Mouse (Mus musculus): ENCODE data around the gene Gadd45gip1.
A peak's percentile ranks its signal among the peaks of the same experiment; 100 is the strongest.

Gene Gadd45gip1

GRCm38 (mm10) chr8:84831490-84831889 is at the start of gene Gadd45gip1:
TSS of gene Gadd45gip1 (plus strand) at chr8:84831522.
- DNase-seq = peak in 1 of 2 experiments; percentile 30

GRCm38 (mm10) chr8:84781686-84782505 is 49.4 kb upstream of the Gadd45gip1 start:
- peak; percentile 68 to 74 for DNase-seq

GRCm38 (mm10) chr8:84782680-84783079 is 48.6 kb upstream of the Gadd45gip1 start:
- DNase-seq = peak; percentile 77 to 78

- peak in 1 of 2 experiments; percentile 48 for DNase-seq
These were observed 48.0 kb upstream of the Gadd45gip1 start for GRCm38 (mm10) chr8:84783198-84783918.

GRCm38 (mm10) chr8:84783919-84784581 is 47.3 kb upstream of the Gadd45gip1 start:
- DNase-seq = peak; percentile 69 to 71

- DNase-seq = peak; percentile 74 to 77
These were observed 46.4 kb upstream of the Gadd45gip1 start for GRCm38 (mm10) chr8:84784681-84785505.

- DNase-seq = peak in 1 of 2 experiments; percentile 55
These were observed 45.9 kb upstream of the Gadd45gip1 start for GRCm38 (mm10) chr8:84785506-84785755.

GRCm38 (mm10) chr8:84785756-84786677 is 45.3 kb upstream of the Gadd45gip1 start:
- DNase-seq = peak; percentile 76 to 77

GRCm38 (mm10) chr8:84786801-84787467 is 44.4 kb upstream of the Gadd45gip1 start:
- no peak for DNase-seq

- DNase-seq = peak; percentile 82 to 87
These were observed 43.6 kb upstream of the Gadd45gip1 start for GRCm38 (mm10) chr8:84787523-84788302.

GRCm38 (mm10) chr8:84788896-84789295 is 42.4 kb upstream of the Gadd45gip1 start:
- peak; percentile 68 to 71 for DNase-seq

- DNase-seq = peak in 1 of 2 experiments; percentile 68
These were observed 42.0 kb upstream of the Gadd45gip1 start for GRCm38 (mm10) chr8:84789345-84789744.

GRCm38 (mm10) chr8:84789855-84790486 is 41.4 kb upstream of the Gadd45gip1 start:
- DNase-seq = peak; percentile 97 to 98

GRCm38 (mm10) chr8:84790537-84790936 is 40.8 kb upstream of the Gadd45gip1 start:
- DNase-seq = peak; percentile 51 to 54

- DNase-seq = no peak
These were observed 38.8 kb upstream of the Gadd45gip1 start for GRCm38 (mm10) chr8:84792429-84792947.

- DNase-seq = peak in 1 of 2 experiments; percentile 53
These were observed 38.2 kb upstream of the Gadd45gip1 start for GRCm38 (mm10) chr8:84793134-84793533.

- DNase-seq = peak; percentile 92 to 94
These were observed 37.4 kb upstream of the Gadd45gip1 start for GRCm38 (mm10) chr8:84793791-84794485.

- peak in 1 of 2 experiments; percentile 82 for DNase-seq
These were observed 36.8 kb upstream of the Gadd45gip1 start for GRCm38 (mm10) chr8:84794486-84794885.

Data from cerebellum, postnatal 10 days (tissue).